Mouse (Mus musculus) forebrain, embryonic 13.5 days (tissue): Measurements from ENCODE around the gene Zfp931. TPM values are rescaled to one million over a fixed set of nuclear protein-coding genes. Genes with fewer than 3 reads are reported as not detected.
"Not testable (repeated sequence)": the region's sequence is repeated elsewhere in the genome, so short reads cannot be mapped to it uniquely, and the experiment has no call there.

Experiments
- ATAC-seq: fragments of 200-750 bp; cut with Nextera tagmentation; 2 replicates; pipeline ENCODE4 v1.8.0; 2017
- H3K27ac ChIP-seq: fragments of 300-500 bp; sonication (generic); 2 replicates; pipeline ENCODE4 v1.5.1; 2015; ENCODE audit warnings: inconsistent platforms, mild to moderate bottlenecking, moderate library complexity
- H3K27me3 ChIP-seq: fragments of 300-500 bp; sonication (generic); 2 replicates; pipeline ENCODE4 v1.6.1; 2015; ENCODE audit warnings: mild to moderate bottlenecking, inconsistent platforms
- H3K36me3 ChIP-seq: fragments of 300-500 bp; sonication (generic); 2 replicates; pipeline ENCODE4 v1.6.1; 2015; ENCODE audit warnings: mild to moderate bottlenecking, inconsistent platforms; ENCODE audit not compliant: poor library complexity, severe bottlenecking
- H3K4me1 ChIP-seq: fragments of 300-500 bp; sonication (generic); 2 replicates; pipeline ENCODE4 v1.6.1; 2015; ENCODE audit warnings: inconsistent platforms
- H3K4me2 ChIP-seq: fragments of 300-500 bp; sonication (generic); 2 replicates; pipeline ENCODE4 v1.6.1; 2015; ENCODE audit warnings: inconsistent platforms, mild to moderate bottlenecking, moderate library complexity
- H3K4me3 ChIP-seq: fragments of 300-500 bp; sonication (generic); 2 replicates; pipeline ENCODE4 v1.5.1; 2015; ENCODE audit warnings: mild to moderate bottlenecking, inconsistent platforms
- H3K9ac ChIP-seq: fragments of 300-500 bp; sonication (generic); 2 replicates; pipeline ENCODE4 v1.6.1; 2015; ENCODE audit warnings: mild to moderate bottlenecking, inconsistent platforms
- H3K9me3 ChIP-seq: fragments of 300-500 bp; sonication (generic); replicated peaks from 2 replicates; pipeline ENCODE4 v1.6.1; 2016; ENCODE audit warnings: inconsistent platforms
- WGBS: fragments of 180-500 bp; shearing (Covaris S2); methylation state at CpG from one replicate; pipeline ENCODE4 v1.1.7; 2015; 5-methylcytosine and 5-hydroxymethylcytosine counted together
- polyA plus RNA-seq: library from polyadenylated mRNA; unstranded; fragments of >200 nt; fragmentation: Nextera tagmentation; extraction: Ambion mirVana; gene quantifications from 2 replicates; pipeline ENCODE4 v1.2.1, GENCODE M21; 2015

The Zfp931 gene
- polyA plus RNA-seq, 1 experiment from 2014 or later: 16.8 TPM

DNA sequence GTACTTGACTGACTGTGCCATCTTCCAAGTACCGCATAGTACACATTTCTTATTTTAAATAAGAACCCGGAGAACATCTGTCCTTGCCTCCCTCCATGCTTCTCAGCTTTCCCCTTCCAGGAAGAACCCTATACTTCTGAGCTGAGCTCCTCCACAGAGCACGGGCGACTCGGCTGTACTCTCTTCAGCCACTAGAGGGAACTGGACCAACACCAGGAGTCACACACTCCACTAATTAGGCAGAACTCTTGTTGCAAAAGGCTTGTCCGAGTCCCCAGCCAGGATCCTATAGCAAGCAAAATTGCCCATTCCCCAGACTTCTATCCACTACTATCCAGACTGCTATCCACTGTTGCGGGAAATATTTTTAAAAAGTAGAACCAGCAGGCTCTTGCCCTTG is 23.7 kb upstream of the Zfp931 start:
- ATAC-seq: peak; percentile 86
- Histone ChIP-seq H3K9me3 (no peaks in the 10 kb centered on the region), H3K4me1 (no peaks in the 10 kb centered on the region), H3K27ac (no peak overlapping the region), H3K9ac (no peak overlapping the region), H3K27me3 (no peaks in the 10 kb centered on the region), H3K4me3 (no peak overlapping the region), H3K4me2 (no peak overlapping the region), H3K36me3 (no peaks in the 10 kb centered on the region)
- 12% methylated on average over 7 of the region's 7 CpGs for WGBS

DNA sequence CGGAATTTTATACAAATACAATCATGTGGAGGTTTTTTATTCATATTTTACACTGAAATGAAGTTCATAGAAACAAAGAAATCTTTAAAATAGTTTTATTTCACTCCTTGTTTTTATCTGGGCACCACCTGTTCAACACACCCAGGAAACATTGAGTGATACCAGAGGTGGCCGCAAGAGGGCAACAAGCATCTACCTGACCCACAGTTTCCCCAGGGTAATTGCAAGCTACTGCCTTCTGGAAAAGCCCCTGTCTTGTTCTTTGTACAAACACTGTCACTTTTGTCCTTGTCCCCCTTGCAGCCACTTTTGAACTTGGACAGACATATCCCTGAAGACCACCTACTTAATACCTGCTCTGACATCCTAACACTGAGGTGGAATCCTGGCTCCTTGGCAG is 19.7 kb upstream of the Zfp931 start:
- H3K27ac ChIP-seq: no peak overlapping the region
- no peaks in the 10 kb centered on the region for H3K4me1 ChIP-seq
- H3K9me3 ChIP-seq: no peaks in the 10 kb centered on the region
- no peaks in the 10 kb centered on the region for H3K27me3 ChIP-seq
- 5% methylated on average over 2 of the region's 2 CpGs for WGBS
- no peak overlapping the region for H3K4me3 ChIP-seq
- no peak for ATAC-seq
- H3K36me3 ChIP-seq: no peaks in the 10 kb centered on the region
- H3K4me2 ChIP-seq: no peak overlapping the region
- no peak overlapping the region for H3K9ac ChIP-seq

DNA sequence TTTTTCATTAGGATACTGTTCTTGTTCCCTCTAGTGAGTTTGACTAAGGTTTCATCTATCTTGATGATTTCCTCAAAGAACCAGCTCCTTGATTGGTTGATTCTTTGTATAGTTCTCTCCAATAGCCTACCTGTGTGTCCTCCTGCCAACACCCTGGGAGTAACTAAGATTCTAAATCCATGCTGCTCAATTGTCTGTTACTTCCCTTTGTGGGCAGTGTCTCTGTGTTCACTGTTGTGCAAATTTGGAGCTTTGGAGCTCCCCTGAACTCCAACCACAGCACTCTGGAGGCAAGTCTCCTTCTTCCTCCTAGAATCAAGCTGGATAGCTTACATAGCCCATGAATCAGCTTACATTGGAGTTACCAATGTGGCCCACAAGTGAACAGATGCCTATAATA is 11.3 kb upstream of the Zfp931 start:
- Histone ChIP-seq H3K27me3 (no peaks in the 10 kb centered on the region), H3K36me3 (no peaks in the 10 kb centered on the region), H3K4me1 (no peaks in the 10 kb centered on the region), H3K9me3 (no peaks in the 10 kb centered on the region), H3K27ac (no peak overlapping the region), H3K4me3 (no peak overlapping the region), H3K4me2 (no peak overlapping the region), H3K9ac (no peak overlapping the region)
- no peak for ATAC-seq

DNA sequence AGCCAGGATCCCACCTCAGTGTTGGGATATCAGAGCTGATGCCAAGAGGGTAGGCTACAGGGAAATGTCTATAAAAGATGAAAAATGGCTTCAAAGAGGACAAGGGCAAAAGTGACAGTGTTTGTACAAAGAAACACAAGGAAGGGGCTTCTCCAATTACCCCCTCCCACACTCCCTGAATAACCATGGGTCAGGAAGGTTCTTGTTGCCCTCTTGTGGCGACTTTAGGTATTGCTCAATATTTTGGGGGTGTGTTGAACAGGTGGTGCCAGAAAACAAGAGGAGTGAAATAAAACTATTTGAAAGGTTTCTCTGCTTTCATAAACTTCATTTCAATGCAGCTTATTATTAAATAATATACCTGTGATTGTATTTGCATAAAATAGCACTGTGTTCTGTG is 20.1 kb downstream of the Zfp931 start:
- no peak overlapping the region for H3K4me2 ChIP-seq
- no peak overlapping the region for H3K27ac ChIP-seq
- 4% methylated on average over 1 of the region's 1 CpGs for WGBS
- H3K36me3 ChIP-seq: peaks cover 9% of the 10 kb centered on the region
- H3K4me3 ChIP-seq: no peak overlapping the region
- H3K27me3 ChIP-seq: no peaks in the 10 kb centered on the region
- no peaks in the 10 kb centered on the region for H3K4me1 ChIP-seq
- H3K9me3 ChIP-seq: no peaks in the 10 kb centered on the region
- no peak; the same call in 1 of the 2 replicates for ATAC-seq
- no peak overlapping the region for H3K9ac ChIP-seq

DNA sequence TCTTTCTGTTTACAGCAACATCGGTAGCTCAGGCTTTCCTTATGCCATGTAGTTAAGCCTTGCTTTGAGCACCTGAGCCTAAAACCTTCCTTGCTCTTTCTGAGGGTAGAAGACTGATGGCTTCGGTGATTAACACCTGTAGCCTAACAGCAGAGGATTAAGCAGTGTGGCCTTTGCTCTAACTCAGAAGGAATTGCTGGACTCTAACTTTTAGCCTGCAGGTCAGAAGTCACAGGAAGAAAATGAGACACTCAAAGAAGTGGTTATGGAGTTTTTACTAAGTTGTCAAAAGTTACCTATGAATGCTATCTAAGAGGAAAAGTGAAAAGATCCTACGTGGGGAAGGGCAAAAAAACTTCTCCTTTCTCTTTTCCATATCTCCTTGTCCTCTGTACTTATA is 50.7 kb downstream of the Zfp931 start:
- not testable (repeated sequence) for H3K9me3 ChIP-seq, H3K27ac ChIP-seq, H3K4me2 ChIP-seq, H3K27me3 ChIP-seq, ATAC-seq, H3K4me1 ChIP-seq, H3K36me3 ChIP-seq, H3K9ac ChIP-seq, H3K4me3 ChIP-seq
- WGBS: 89% methylated on average over 3 of the region's 3 CpGs

DNA sequence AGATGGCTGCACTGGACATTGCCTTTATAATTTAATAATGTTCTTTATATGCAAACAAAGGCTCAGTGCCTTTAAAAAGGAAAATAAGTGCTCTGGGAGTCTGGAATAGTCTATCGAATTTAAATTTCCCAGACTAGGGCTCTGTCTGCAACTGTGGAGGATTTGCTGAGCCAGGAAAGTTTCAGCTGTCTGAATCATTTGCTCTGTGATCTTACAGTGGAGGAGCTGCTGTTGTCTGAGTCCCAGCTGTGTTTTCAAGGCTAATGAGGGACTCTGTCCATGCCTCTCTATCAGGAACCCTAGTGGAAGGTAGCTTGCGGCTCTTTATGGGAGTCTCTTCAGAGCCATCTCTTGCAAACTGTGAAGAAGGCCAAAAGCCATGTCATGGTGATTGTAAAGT is 54.4 kb downstream of the Zfp931 start:
- ATAC-seq, H3K27ac ChIP-seq, H3K9me3 ChIP-seq, H3K27me3 ChIP-seq, H3K4me1 ChIP-seq, H3K36me3 ChIP-seq: not testable (repeated sequence)
- H3K4me2 ChIP-seq: peak overlapping the region; percentile 61
- WGBS: 9% methylated on average over 2 of the region's 2 CpGs
- peak overlapping the region; percentile 70 for H3K9ac ChIP-seq
- peak overlapping the region; percentile 60 for H3K4me3 ChIP-seq

DNA sequence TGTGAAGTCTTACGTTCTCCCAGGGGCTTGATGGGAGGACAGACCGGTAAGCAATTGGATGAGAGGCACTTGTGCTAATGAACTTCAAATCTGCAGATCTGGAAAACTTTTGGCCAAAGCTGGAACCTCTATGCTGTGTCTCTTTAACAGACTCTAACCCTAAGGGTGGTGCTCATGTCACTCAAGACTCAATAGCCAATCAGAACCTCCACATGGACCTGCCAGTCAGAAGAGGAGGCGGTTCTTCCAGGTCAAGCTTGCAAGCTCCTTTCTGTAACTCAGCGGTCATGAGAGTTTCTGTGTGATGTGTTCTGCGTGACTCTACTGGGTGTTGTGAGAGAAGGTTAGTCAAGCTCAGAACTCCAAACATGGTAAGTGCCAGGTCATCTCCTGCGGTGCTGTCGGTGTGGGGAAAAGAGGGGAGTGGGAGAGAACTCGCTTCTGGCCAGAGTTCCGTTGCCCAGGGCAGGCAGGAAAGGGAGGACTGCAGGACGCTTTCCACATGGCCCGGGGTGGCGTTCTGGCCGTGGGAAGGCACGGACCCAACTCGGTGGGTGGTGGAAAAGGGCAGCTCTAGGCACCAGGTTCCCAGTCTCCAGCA is 55.2 kb downstream of the Zfp931 start, which contains the start of gene Zfp971:
TSS of gene Zfp971 (plus strand) at position 274 of the 601 bp plus-strand sequence.
- ATAC-seq, H3K27ac ChIP-seq, H3K9me3 ChIP-seq, H3K4me1 ChIP-seq, H3K27me3 ChIP-seq, H3K36me3 ChIP-seq: not testable (repeated sequence)
- under 1% methylated on average over 15 of the region's 15 CpGs for WGBS
- Histone ChIP-seq H3K4me2 (peak within 1 kb of the TSS; percentile 61), H3K9ac (peak within 1 kb of the TSS; percentile 70), H3K4me3 (peak within 1 kb of the TSS; percentile 60)

DNA sequence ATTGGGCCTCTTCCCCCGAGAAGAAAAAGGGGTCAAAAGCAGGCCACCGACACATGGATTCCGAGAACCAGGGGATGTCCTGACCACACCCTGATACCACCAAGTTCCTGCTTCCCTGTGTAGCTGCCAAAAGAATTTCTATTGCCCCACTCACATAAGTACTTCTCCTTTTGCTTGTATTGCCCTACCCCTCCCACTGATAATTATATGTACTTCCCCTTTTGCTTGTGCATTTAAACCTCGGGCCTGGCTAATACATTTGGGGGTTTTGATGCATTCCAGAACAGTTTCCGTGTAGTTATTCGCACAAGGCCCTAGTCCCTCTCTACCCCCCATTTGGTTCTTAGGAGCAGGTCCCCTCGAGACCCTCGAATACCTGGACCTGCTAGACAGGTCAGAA is 57.5 kb downstream of the Zfp931 start:
- 89% methylated on average over 8 of the region's 8 CpGs for WGBS
- not testable (repeated sequence) for H3K36me3 ChIP-seq, H3K27ac ChIP-seq, ATAC-seq, H3K27me3 ChIP-seq, H3K9me3 ChIP-seq, H3K9ac ChIP-seq, H3K4me2 ChIP-seq, H3K4me1 ChIP-seq, H3K4me3 ChIP-seq

DNA sequence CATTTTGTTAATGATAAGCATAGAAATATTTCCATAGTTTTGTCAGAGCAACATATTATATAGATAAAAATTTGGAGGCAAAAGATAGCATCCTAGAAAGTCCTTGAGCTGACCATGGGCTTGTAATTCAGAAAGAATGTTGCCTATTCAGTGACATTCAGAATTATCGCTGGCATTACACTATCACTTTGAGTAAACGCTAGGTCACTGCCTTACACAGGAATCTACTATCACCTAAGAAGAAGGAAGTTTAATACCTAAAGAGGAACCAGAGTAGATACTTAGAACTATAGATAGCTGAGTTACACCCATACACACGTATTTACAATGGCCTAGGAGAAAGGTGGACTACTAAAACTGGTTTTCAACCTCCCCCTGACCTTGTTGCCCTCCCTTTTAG is 58.8 kb downstream of the Zfp931 start:
- not testable (repeated sequence) for H3K4me2 ChIP-seq, H3K9ac ChIP-seq, H3K9me3 ChIP-seq, H3K36me3 ChIP-seq, H3K27ac ChIP-seq, H3K4me3 ChIP-seq, H3K27me3 ChIP-seq, H3K4me1 ChIP-seq, ATAC-seq
- WGBS: 77% methylated on average over 3 of the region's 3 CpGs

Other genes starting within 250 kb of the Zfp931 start
- gene Gm14325, start 238.1 kb downstream of the Zfp931 start, polyA plus RNA-seq: 35.7 and 40.7 TPM in 2 replicates
- 2.5 and 3.2 TPM in 2 replicates for gene Gm14327, start 181.4 kb downstream of the Zfp931 start, polyA plus RNA-seq
- gene Zfp972, start 152.9 kb downstream of the Zfp931 start, polyA plus RNA-seq: 0.32 and 0.47 TPM in 2 replicates
- 14.5 and 15.9 TPM in 2 replicates for gene Gm14326, start 121.2 kb downstream of the Zfp931 start, polyA plus RNA-seq
- gene Zfp971, start 55.2 kb downstream of the Zfp931 start, polyA plus RNA-seq: 10.1 and 11.3 TPM in 2 replicates
- gene Phactr3, start 40.5 kb upstream of the Zfp931 start, polyA plus RNA-seq: 27.0 and 29.9 TPM in 2 replicates